Mouse (Mus musculus) thymus, adult 18-20 months (tissue): ENCODE measurements around the gene Icam2.
"Not testable (repeated sequence)": the region's sequence is repeated elsewhere in the genome, so short reads cannot be mapped to it uniquely, and the experiment has no call there.

Experiments used
- DNase-seq, 2 experiments: peaks; one replicate each; pipeline ENCODE4 v3.0.0; 2022; ENCODE audit warnings: mixed read lengths in 2 of 2

The Icam2 gene

DNA sequence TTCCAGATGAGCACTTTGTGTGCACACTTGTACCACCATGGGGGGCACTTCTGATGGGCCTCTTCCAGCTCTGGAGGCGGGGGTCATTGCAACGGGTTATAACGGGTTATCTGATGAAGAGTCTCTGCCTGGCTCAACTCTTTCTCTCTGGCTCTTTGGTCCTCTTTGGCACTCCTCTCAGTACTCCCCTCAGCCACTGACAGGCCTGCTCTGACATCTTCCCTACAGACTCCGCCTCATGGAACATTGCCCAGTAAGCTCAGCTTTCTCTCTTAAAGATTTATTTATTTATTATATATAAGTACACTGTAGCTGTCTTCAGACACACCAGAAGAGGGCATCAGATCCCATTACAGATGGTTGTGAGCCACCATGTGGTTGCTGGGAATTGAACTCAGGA lies 48.6 kb downstream of the Icam2 start:
- DNase-seq, result not testable (repeated sequence)

DNA sequence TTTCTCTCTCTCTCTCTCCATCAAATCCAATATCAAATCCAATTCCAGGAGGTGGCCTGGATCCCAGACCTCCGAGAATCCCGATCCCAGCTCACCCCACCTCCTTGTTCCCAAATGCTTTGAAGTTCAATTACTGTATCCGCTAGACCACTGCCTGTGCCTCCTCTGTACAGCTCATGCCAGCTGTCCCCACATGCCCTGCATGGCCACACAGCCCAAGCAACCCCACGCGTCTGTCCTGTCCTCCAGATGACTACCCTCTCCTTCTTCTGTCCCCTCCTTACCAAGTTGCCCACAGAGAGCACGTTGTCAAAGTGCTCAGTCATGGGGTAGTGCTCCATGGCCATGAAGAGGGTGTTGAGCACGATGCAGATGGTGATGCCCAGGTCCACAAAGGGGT lies 49.0 kb downstream of the Icam2 start:
- no peak for DNase-seq

DNA sequence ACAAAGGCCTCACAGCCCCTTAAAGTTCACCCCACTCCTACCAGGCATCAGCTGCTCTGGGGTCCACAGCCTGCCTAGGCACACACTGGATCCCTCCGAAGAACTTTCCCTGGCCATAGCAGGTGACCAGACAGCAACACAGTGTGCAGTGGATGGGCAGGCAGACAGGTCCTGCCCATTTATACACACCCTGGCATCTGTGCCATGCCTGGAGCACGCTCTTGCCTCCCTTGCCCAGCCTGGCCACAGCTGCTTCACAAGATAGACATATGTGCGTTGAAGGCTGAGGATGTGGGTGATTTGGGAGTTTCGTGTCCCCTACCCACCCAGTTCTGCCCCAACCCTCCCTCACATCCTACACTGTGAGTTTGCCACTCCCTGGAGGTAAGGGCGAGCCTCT lies 49.8 kb downstream of the Icam2 start:
- DNase-seq, result no peak

DNA sequence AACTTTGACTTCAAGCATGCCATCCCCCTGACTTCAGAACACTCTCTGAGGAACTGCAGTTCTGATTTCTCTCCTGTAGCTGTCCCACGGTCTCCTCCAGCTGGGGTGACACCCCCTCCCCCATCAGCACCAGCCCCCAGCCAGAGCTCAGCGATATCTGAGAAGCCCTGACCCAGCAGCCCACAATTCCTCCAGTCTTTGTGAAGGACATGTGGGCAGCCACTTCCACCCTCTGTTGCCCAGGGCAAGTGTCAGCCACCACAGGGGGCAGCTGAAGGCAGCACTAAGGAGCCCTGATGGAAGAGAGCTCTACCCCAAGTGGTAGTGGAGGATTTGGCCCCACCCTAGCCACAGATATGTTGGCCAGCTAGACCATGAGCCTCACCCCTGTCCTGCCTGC lies 53.8 kb downstream of the Icam2 start:
- no peak for DNase-seq

DNA sequence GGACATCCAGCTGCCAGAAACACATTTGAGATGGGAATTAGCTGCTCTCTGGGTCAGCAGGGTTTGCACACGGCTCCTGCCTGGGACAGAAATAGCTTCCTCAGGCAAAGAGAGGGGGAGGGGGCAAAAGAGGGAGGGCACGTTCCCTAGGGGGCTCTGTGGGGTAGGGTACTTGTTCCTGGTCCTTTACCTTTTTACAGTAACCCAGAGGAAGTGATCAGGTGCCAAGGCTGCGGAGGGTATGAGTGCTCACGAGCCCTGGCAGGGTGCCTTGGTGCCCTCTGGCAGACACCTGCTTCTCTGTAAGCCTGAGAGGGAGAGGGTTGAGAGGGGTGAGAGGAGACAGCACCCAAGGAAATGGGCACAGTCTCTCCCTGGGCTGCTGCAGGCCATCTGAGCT lies 55.4 kb downstream of the Icam2 start:
- DNase-seq, result no peak

DNA sequence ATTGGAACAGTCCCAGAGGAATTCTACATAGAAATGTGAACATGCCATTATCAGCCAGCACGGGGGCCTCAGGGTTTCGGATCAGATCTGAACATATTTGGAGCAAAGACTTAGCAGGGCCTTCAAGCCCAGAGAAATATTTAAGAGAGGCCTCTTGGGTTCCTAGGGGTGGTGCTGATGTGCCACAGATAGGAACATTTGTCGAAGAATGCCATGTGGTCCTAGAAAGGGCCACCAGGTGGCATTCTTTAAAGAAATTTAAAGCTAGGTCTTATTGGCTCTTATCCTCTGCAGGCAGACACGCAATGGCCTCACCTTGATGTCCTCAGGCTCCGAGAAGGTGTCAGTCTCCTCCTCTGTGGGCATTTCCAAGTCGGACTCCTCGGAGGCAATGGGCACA lies 58.2 kb downstream of the Icam2 start:
- no peak for DNase-seq

DNA sequence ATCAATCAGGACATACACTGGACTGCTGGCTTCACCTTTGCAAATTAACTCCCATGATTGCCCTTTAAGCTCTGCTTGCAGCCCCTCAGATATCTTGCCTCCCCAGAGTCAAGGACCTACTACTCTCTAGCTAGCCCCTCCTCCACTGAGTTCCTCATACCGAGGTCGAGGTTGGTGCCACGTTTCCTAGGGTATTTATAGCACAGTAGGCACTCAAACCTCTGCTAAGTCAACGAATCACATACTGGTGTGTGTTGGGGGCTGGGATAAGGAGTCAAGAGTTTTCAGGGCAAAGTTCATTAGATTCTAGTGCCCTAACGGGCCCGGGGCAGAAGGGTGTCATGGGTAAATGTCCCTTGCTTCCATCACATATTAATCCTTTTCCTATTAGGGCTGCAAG lies 58.7 kb downstream of the Icam2 start:
- DNase-seq, result no peak

DNA sequence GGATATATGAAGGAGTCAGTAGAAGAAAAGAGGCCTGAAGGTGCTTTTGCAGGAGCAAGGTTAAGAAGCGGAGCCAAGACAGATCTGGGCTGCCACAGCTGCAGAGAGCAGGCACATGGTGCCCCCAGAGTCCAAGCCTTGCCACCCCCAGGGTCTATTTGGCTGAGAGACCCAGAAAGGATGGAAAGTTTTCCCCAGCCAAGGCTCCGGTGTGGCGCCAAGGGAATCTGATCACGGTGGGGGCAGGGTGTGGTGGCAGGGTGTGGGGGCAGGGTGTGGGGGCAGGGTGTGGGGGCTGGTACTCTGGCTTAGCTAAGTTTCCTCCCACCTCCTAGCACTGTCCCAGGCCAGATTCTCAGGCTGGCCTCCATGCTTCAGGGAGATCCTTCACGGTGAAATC lies 59.4 kb downstream of the Icam2 start:
- DNase-seq, result no peak
